In genomic region chr16:50366556-50366955, GRCm38 (mm10) we compare ENCODE assay signal across 21 mouse cellular contexts.
A peak's percentile ranks its signal among the peaks of the same experiment; 100 is the strongest.
DNase-seq lines count a peak whose midpoint lies in the region; ATAC-seq and TF ChIP-seq lines count a peak whose summit lies in the region.
"Had no signal": no experiment of that assay in that cellular context is flagged by ENCODE, and none has a peak within 500 bp of the region (broad histone marks: within the 10 kb centered on the region; RNA-seq: fewer than 3 reads in every experiment).

No protein-coding gene starts in this region.

- intact Hi-C loops in heart, postnatal 36 days (cut with DNase I), result no loop called here

- no peaks in the 10 kb centered on the region for H3K27me3 ChIP-seq in heart, embryonic 13.5 days (replicated peaks)
- H3K27me3 ChIP-seq in heart, postnatal 0 days (ENCODE audit: control insufficient read depth, insufficient read depth, low read length), result no peaks in the 10 kb centered on the region
- no peaks in the 10 kb centered on the region for H3K27me3 ChIP-seq in hindbrain, embryonic 13.5 days
- H3K27me3 ChIP-seq: CH12.LX; embryonic facial prominence, embryonic 13.5 days; forebrain, embryonic 12.5 days; hindbrain, embryonic 12.5 days; intestine, embryonic 15.5 days had no signal

- no peaks in the 10 kb centered on the region for H3K36me3 ChIP-seq in heart, embryonic 13.5 days
- H3K36me3 ChIP-seq in heart, postnatal 0 days (replicated peaks; ENCODE audit: control insufficient read depth, insufficient read depth, low read length), result no peaks in the 10 kb centered on the region
- no peaks in the 10 kb centered on the region for H3K36me3 ChIP-seq in hindbrain, embryonic 13.5 days
- H3K36me3 ChIP-seq: embryonic facial prominence, embryonic 13.5 days; forebrain, embryonic 12.5 days; hindbrain, embryonic 12.5 days; intestine, embryonic 15.5 days had no signal

- H3K27ac ChIP-seq in heart, embryonic 13.5 days (replicated peaks), result no peak overlapping the region
- peak overlapping the region; percentile 0; the same call in 1 of the 2 replicates for H3K27ac ChIP-seq in heart, postnatal 0 days (ENCODE audit: low read depth)
- no peak overlapping the region for H3K27ac ChIP-seq in hindbrain, embryonic 13.5 days
- H3K27ac ChIP-seq: embryonic facial prominence, embryonic 13.5 days; forebrain, embryonic 12.5 days; hindbrain, embryonic 12.5 days; hindbrain, postnatal 0 days; intestine, embryonic 15.5 days had no signal

- H3K9me3 ChIP-seq in heart, embryonic 13.5 days, result no peaks in the 10 kb centered on the region
- H3K9me3 ChIP-seq in heart, postnatal 0 days (replicated peaks; ENCODE audit: control insufficient read depth, low read length), result no peaks in the 10 kb centered on the region
- no peaks in the 10 kb centered on the region for H3K9me3 ChIP-seq in hindbrain, embryonic 13.5 days
- H3K9me3 ChIP-seq: embryonic facial prominence, embryonic 13.5 days; forebrain, embryonic 12.5 days; hindbrain, embryonic 12.5 days; intestine, embryonic 15.5 days had no signal

- no peak for ATAC-seq in heart, embryonic 13.5 days (ENCODE audit: extremely low read depth, insufficient number of reproducible peaks, low FRiP score, low TSS enrichment)
- no peak for ATAC-seq in heart, postnatal 0 days (ENCODE audit: insufficient read depth, low read depth)
- ATAC-seq in granulocyte monocyte progenitor cell, adult 5-6 weeks (replicated peaks; ENCODE audit: poor library complexity, severe bottlenecking), result peak; percentile 38
- no peak for ATAC-seq in hindbrain, embryonic 13.5 days (ENCODE audit: low FRiP score)
- ATAC-seq: forebrain, embryonic 16.5 days; hindbrain, postnatal 0 days; intestine, embryonic 15.5 days had no signal

- no peak overlapping the region for H3K9ac ChIP-seq in heart, embryonic 13.5 days
- H3K9ac ChIP-seq in heart, postnatal 0 days (replicated peaks; ENCODE audit: low read depth, low read length), result no peak overlapping the region
- H3K9ac ChIP-seq in hindbrain, embryonic 13.5 days, result no peak overlapping the region
- H3K9ac ChIP-seq: embryonic facial prominence, embryonic 13.5 days; forebrain, embryonic 12.5 days; hindbrain, embryonic 12.5 days; intestine, embryonic 15.5 days had no signal

- no peak for DNase-seq in heart, adult 11 months
- DNase-seq in heart, postnatal 0 days (ENCODE audit: low spot score), result no peak
- no peak for DNase-seq in heart, postnatal 36 days
- peak; percentile 34 for DNase-seq in MEL-GATA-1-ER (ENCODE audit: extremely low read depth, low read depth)
- no peak for DNase-seq in adrenal gland, postnatal 25 days
- DNase-seq: adrenal gland, adult 8-10 months; cerebellum, adult 11-12 months; cerebellum, adult 9-10 months; cerebellum, postnatal 25 days; gastrocnemius, postnatal 10 days; kidney, adult 18-20 months had no signal

- no peak overlapping the region for H3K4me3 ChIP-seq in heart, embryonic 13.5 days
- H3K4me3 ChIP-seq in heart, postnatal 0 days (ENCODE audit: low read depth, low read length), result no peak overlapping the region
- H3K4me3 ChIP-seq in hindbrain, embryonic 13.5 days, result no peak overlapping the region
- H3K4me3 ChIP-seq: embryonic facial prominence, embryonic 13.5 days; forebrain, embryonic 12.5 days; hindbrain, embryonic 12.5 days; intestine, embryonic 15.5 days had no signal

- no peak for TF ChIP-seq CTCF in heart, postnatal 0 days (IDR thresholded peaks at IDR 0.05; ENCODE audit: low read depth)

- peaks cover 37% of the 10 kb centered on the region for H3K4me1 ChIP-seq in heart, embryonic 13.5 days
- H3K4me1 ChIP-seq in heart, postnatal 0 days (ENCODE audit: control insufficient read depth, insufficient read depth), result peaks cover 18% of the 10 kb centered on the region
- H3K4me1 ChIP-seq in hindbrain, embryonic 13.5 days (replicated peaks), result peaks cover 22% of the 10 kb centered on the region

- TF ChIP-seq EP300 in heart, postnatal 0 days (IDR thresholded peaks at IDR 0.05; ENCODE audit: low read depth), result no peak

- H3K4me2 ChIP-seq in heart, embryonic 13.5 days, result peak overlapping the region; percentile 4
- peak overlapping the region; percentile 20; the same call in 1 of the 2 replicates for H3K4me2 ChIP-seq in heart, postnatal 0 days (ENCODE audit: low read depth, low read length)
- H3K4me2 ChIP-seq in hindbrain, embryonic 13.5 days, result no peak overlapping the region
- H3K4me2 ChIP-seq: embryonic facial prominence, embryonic 13.5 days; forebrain, embryonic 12.5 days; hindbrain, embryonic 12.5 days; intestine, embryonic 15.5 days had no signal

- 32% methylated on average over 5 of the region's 5 CpGs for WGBS in heart, embryonic 13.5 days
- WGBS in heart, postnatal 0 days, result 33% methylated on average over 5 of the region's 5 CpGs
- WGBS in hindbrain, embryonic 13.5 days, result 51% methylated on average over 5 of the region's 5 CpGs
